Comparison of ENCODE assay signal across 8 mouse cellular contexts in genomic region chr15:84105105-84105923, GRCm38 (mm10). TPM values are rescaled to one million over a fixed set of nuclear protein-coding genes. Genes with fewer than 3 reads are reported as not detected.
DNase-seq lines count a peak whose midpoint lies in the region; ATAC-seq lines count a peak whose summit lies in the region.

Gene Sult4a1, minus strand, starts transcription at chr15:84105754.

- no peak within 1 kb of the TSS for H3K27ac ChIP-seq in limb, embryonic 11.5 days (replicated peaks; ENCODE audit: low read depth, low read length)

- whole genome bisulfite sequencing in limb, embryonic 11.5 days, result 2% methylated on average over 75 of the region's 77 CpGs

- H3K9ac ChIP-seq in limb, embryonic 11.5 days (ENCODE audit: low read length), result peak within 1 kb of the TSS; percentile 37; the same call in 1 of the 2 replicates

- no peaks in the 10 kb centered on the region for H3K36me3 ChIP-seq in limb, embryonic 11.5 days (ENCODE audit: control insufficient read depth, insufficient read depth, low read length)

- peak within 1 kb of the TSS; percentile 86 for H3K4me2 ChIP-seq in limb, embryonic 11.5 days (ENCODE audit: low read depth, severe bottlenecking)

- H3K27me3 ChIP-seq in limb, embryonic 11.5 days (ENCODE audit: control insufficient read depth, insufficient read depth, low read length), result peaks cover 38% of the 10 kb centered on the region

- H3K9me3 ChIP-seq in limb, embryonic 11.5 days (ENCODE audit: control insufficient read depth, low read length), result no peaks in the 10 kb centered on the region

- peak within 1 kb of the TSS; percentile 35 for H3K4me3 ChIP-seq in limb, embryonic 11.5 days (ENCODE audit: low read depth, low read length)

- no peaks in the 10 kb centered on the region for H3K4me1 ChIP-seq in limb, embryonic 11.5 days (ENCODE audit: control insufficient read depth, insufficient read depth, low read length)

- ATAC-seq in CD4-positive, CD25-positive, alpha-beta regulatory T cell, adult 4 months, result no peak
- peak; percentile 20; the same call in 1 of the 2 replicates for ATAC-seq in granulocyte monocyte progenitor cell, adult 5-6 weeks (replicated peaks; ENCODE audit: poor library complexity, severe bottlenecking)
- no peak for ATAC-seq in limb, embryonic 11.5 days (ENCODE audit: insufficient number of reproducible peaks, low FRiP score, low TSS enrichment, low read depth)

- peak; percentile 39 for DNase-seq in CD4-positive, CD25-positive, alpha-beta regulatory T cell, adult 2 months (ENCODE audit: low read depth, low spot score)
- peak; percentile 12 for DNase-seq in thymus, postnatal 0 days (ENCODE audit: low spot score)
- DNase-seq in thymus, postnatal 25 days, result no peak
- DNase-seq in limb, embryonic 11.5 days (ENCODE audit: low spot score), result peak; percentile 40
- peak; percentile 46 for DNase-seq in retina, embryonic 14.5 days (ENCODE audit: low spot score)
- DNase-seq in adipocyte (ENCODE audit: low spot score), result no peak

RNA-seq across cellular contexts. Expression of gene Sult4a1, which starts in this region (rescaled TPM):
- not detected for polyA plus RNA-seq in CD4-positive, CD25-positive, alpha-beta regulatory T cell, adult 4 months (2017; shearing (Covaris generic))
- polyA plus RNA-seq in thymus, postnatal 0 days (2015; fragmentation: Nextera tagmentation; extraction: Ambion mirVana), result 0.22 and 0.30 TPM in 2 replicates
- not detected in 2 replicates for total RNA-seq in granulocyte monocyte progenitor cell, adult 5-6 weeks (2014; fragmentation: Nextera tagmentation)
- not detected in 2 replicates for total RNA-seq in granulocyte monocyte progenitor cell, adult 5-6 weeks (2017)
- polyA plus RNA-seq in limb, embryonic 11.5 days (2014; fragmentation: Nextera tagmentation; extraction: Ambion mirVana), result 0.95 and 1.1 TPM in 2 replicates

Comparison
In these comparisons a context has a peak if more than half of its experiments do, and no peak if none do; other contexts are left out.
1. Peak in DNase-seq in thymus, postnatal 0 days; RNA of the gene not detected or under 1 TPM.
2. Peak in ATAC-seq in granulocyte monocyte progenitor cell, adult 5-6 weeks; RNA of the gene not detected or under 1 TPM.
3. DNase-seq: peak in CD4-positive, CD25-positive, alpha-beta regulatory T cell, adult 2 months (single experiment), limb, embryonic 11.5 days (single experiment) and retina, embryonic 14.5 days (single experiment); none in thymus, postnatal 25 days (single experiment) and adipocyte (single experiment).